Mouse (Mus musculus): Measurements from ENCODE around the gene Bex6. TPM values are rescaled to one million over a fixed set of nuclear protein-coding genes. Genes with fewer than 3 reads are reported as not detected.

Gene Bex6
- polyA plus RNA-seq (2014; fragmentation: Nextera tagmentation; extraction: Ambion mirVana), result 0.35 TPM in 1 of 2 replicates, not detected in the other

GRCm38 (mm10) chr16:32179333-32179901, at the start of gene Bex6:
Bex6 (plus strand) TSS chr16:32179823.
- Histone ChIP-seq H3K27me3 (ENCODE audit: control insufficient read depth, insufficient read depth, low read length) (no peaks in the 10 kb centered on the region), H3K9me3 (ENCODE audit: control insufficient read depth, low read depth, low read length) (no peaks in the 10 kb centered on the region), H3K4me1 (ENCODE audit: control insufficient read depth, insufficient read depth, low read length) (no peaks in the 10 kb centered on the region), H3K4me3 (ENCODE audit: low read depth, low read length) (no peak within 1 kb of the TSS), H3K4me2 (replicated peaks; ENCODE audit: low read depth, low read length) (no peak within 1 kb of the TSS), H3K9ac (replicated peaks; ENCODE audit: low read depth, low read length) (no peak within 1 kb of the TSS), H3K36me3 (ENCODE audit: control insufficient read depth, insufficient read depth, low read length) (no peaks in the 10 kb centered on the region), H3K27ac (ENCODE audit: low read length) (no peak within 1 kb of the TSS)
- WGBS, result 87% methylated on average over 6 of the region's 6 CpGs
- ATAC-seq (ENCODE audit: insufficient number of reproducible peaks, insufficient read depth, low FRiP score, low read depth), result no peak

- peak; percentile 56; the same call in 1 of the 2 replicates for ATAC-seq (ENCODE audit: insufficient number of reproducible peaks, insufficient read depth, low FRiP score, low read depth)
- Histone ChIP-seq H3K4me2 (replicated peaks; ENCODE audit: low read depth, low read length) (peak overlapping the region; percentile 29; the same call in 1 of the 2 replicates), H3K36me3 (ENCODE audit: control insufficient read depth, insufficient read depth, low read length) (no peaks in the 10 kb centered on the region), H3K27me3 (ENCODE audit: control insufficient read depth, insufficient read depth, low read length) (no peaks in the 10 kb centered on the region), H3K4me1 (ENCODE audit: control insufficient read depth, insufficient read depth, low read length) (no peaks in the 10 kb centered on the region), H3K27ac (ENCODE audit: low read length) (no peak overlapping the region), H3K9me3 (ENCODE audit: control insufficient read depth, low read depth, low read length) (no peaks in the 10 kb centered on the region), H3K9ac (replicated peaks; ENCODE audit: low read depth, low read length) (no peak overlapping the region), H3K4me3 (ENCODE audit: low read depth, low read length) (no peak overlapping the region)
- 61% methylated on average over 16 of the region's 16 CpGs for WGBS
Observed at GRCm38 (mm10) chr16:32130190-32130826, 49.3 kb upstream of the Bex6 start.

GRCm38 (mm10) chr16:32133148-32133547, 46.5 kb upstream of the Bex6 start:
- no peaks in the 10 kb centered on the region for H3K36me3 ChIP-seq (ENCODE audit: control insufficient read depth, insufficient read depth, low read length)
- 76% methylated on average over 3 of the region's 3 CpGs for WGBS
- no peak overlapping the region for H3K9ac ChIP-seq (replicated peaks; ENCODE audit: low read depth, low read length)
- H3K27me3 ChIP-seq (ENCODE audit: control insufficient read depth, insufficient read depth, low read length), result no peaks in the 10 kb centered on the region
- no peak overlapping the region for H3K4me3 ChIP-seq (ENCODE audit: low read depth, low read length)
- H3K27ac ChIP-seq (ENCODE audit: low read length), result no peak overlapping the region
- no peak for ATAC-seq (ENCODE audit: insufficient number of reproducible peaks, insufficient read depth, low FRiP score, low read depth)
- no peak overlapping the region for H3K4me2 ChIP-seq (replicated peaks; ENCODE audit: low read depth, low read length)
- no peaks in the 10 kb centered on the region for H3K4me1 ChIP-seq (ENCODE audit: control insufficient read depth, insufficient read depth, low read length)
- H3K9me3 ChIP-seq (ENCODE audit: control insufficient read depth, low read depth, low read length), result no peaks in the 10 kb centered on the region

- Histone ChIP-seq H3K9me3 (ENCODE audit: control insufficient read depth, low read depth, low read length) (no peaks in the 10 kb centered on the region), H3K4me3 (ENCODE audit: low read depth, low read length) (no peak overlapping the region), H3K9ac (replicated peaks; ENCODE audit: low read depth, low read length) (no peak overlapping the region), H3K27ac (ENCODE audit: low read length) (no peak overlapping the region), H3K4me1 (ENCODE audit: control insufficient read depth, insufficient read depth, low read length) (no peaks in the 10 kb centered on the region), H3K27me3 (ENCODE audit: control insufficient read depth, insufficient read depth, low read length) (no peaks in the 10 kb centered on the region), H3K4me2 (replicated peaks; ENCODE audit: low read depth, low read length) (no peak overlapping the region), H3K36me3 (ENCODE audit: control insufficient read depth, insufficient read depth, low read length) (no peaks in the 10 kb centered on the region)
- no peak for ATAC-seq (ENCODE audit: insufficient number of reproducible peaks, insufficient read depth, low FRiP score, low read depth)
- WGBS, result 85% methylated on average over 7 of the region's 7 CpGs
Observed at GRCm38 (mm10) chr16:32135842-32136357, 43.7 kb upstream of the Bex6 start.

- 70% methylated on average over 1 of the region's 1 CpGs for WGBS
- no peak for ATAC-seq (ENCODE audit: insufficient number of reproducible peaks, insufficient read depth, low FRiP score, low read depth)
- H3K36me3 ChIP-seq (ENCODE audit: control insufficient read depth, insufficient read depth, low read length), result no peaks in the 10 kb centered on the region
- no peaks in the 10 kb centered on the region for H3K4me1 ChIP-seq (ENCODE audit: control insufficient read depth, insufficient read depth, low read length)
- H3K27me3 ChIP-seq (ENCODE audit: control insufficient read depth, insufficient read depth, low read length), result no peaks in the 10 kb centered on the region
- H3K9ac ChIP-seq (replicated peaks; ENCODE audit: low read depth, low read length), result no peak overlapping the region
- H3K9me3 ChIP-seq (ENCODE audit: control insufficient read depth, low read depth, low read length), result peaks cover 9% of the 10 kb centered on the region; the same call in 1 of the 2 replicates
- H3K27ac ChIP-seq (ENCODE audit: low read length), result no peak overlapping the region
- no peak overlapping the region for H3K4me3 ChIP-seq (ENCODE audit: low read depth, low read length)
- H3K4me2 ChIP-seq (replicated peaks; ENCODE audit: low read depth, low read length), result no peak overlapping the region
Observed at GRCm38 (mm10) chr16:32138954-32139353, 40.7 kb upstream of the Bex6 start.

GRCm38 (mm10) chr16:32143766-32144165, 35.9 kb upstream of the Bex6 start:
- Histone ChIP-seq H3K4me1 (ENCODE audit: control insufficient read depth, insufficient read depth, low read length) (no peaks in the 10 kb centered on the region), H3K36me3 (ENCODE audit: control insufficient read depth, insufficient read depth, low read length) (no peaks in the 10 kb centered on the region), H3K27me3 (ENCODE audit: control insufficient read depth, insufficient read depth, low read length) (no peaks in the 10 kb centered on the region), H3K9me3 (ENCODE audit: control insufficient read depth, low read depth, low read length) (peaks cover 9% of the 10 kb centered on the region; the same call in 1 of the 2 replicates), H3K4me3 (ENCODE audit: low read depth, low read length) (no peak overlapping the region), H3K4me2 (replicated peaks; ENCODE audit: low read depth, low read length) (no peak overlapping the region), H3K27ac (ENCODE audit: low read length) (no peak overlapping the region), H3K9ac (replicated peaks; ENCODE audit: low read depth, low read length) (no peak overlapping the region)
- 94% methylated on average over 15 of the region's 15 CpGs for WGBS
- ATAC-seq (ENCODE audit: insufficient number of reproducible peaks, insufficient read depth, low FRiP score, low read depth), result no peak

GRCm38 (mm10) chr16:32144592-32144991, 35.0 kb upstream of the Bex6 start:
- WGBS, result 92% methylated on average over 17 of the region's 17 CpGs
- Histone ChIP-seq H3K9ac (replicated peaks; ENCODE audit: low read depth, low read length) (no peak overlapping the region), H3K4me1 (ENCODE audit: control insufficient read depth, insufficient read depth, low read length) (no peaks in the 10 kb centered on the region), H3K27ac (ENCODE audit: low read length) (no peak overlapping the region), H3K4me2 (replicated peaks; ENCODE audit: low read depth, low read length) (no peak overlapping the region), H3K9me3 (ENCODE audit: control insufficient read depth, low read depth, low read length) (peaks cover 9% of the 10 kb centered on the region; the same call in 1 of the 2 replicates), H3K27me3 (ENCODE audit: control insufficient read depth, insufficient read depth, low read length) (no peaks in the 10 kb centered on the region), H3K4me3 (ENCODE audit: low read depth, low read length) (no peak overlapping the region), H3K36me3 (ENCODE audit: control insufficient read depth, insufficient read depth, low read length) (no peaks in the 10 kb centered on the region)
- no peak for ATAC-seq (ENCODE audit: insufficient number of reproducible peaks, insufficient read depth, low FRiP score, low read depth)

- no peak overlapping the region for H3K9ac ChIP-seq (replicated peaks; ENCODE audit: low read depth, low read length)
- no peaks in the 10 kb centered on the region for H3K36me3 ChIP-seq (ENCODE audit: control insufficient read depth, insufficient read depth, low read length)
- no peaks in the 10 kb centered on the region for H3K4me1 ChIP-seq (ENCODE audit: control insufficient read depth, insufficient read depth, low read length)
- ATAC-seq (ENCODE audit: insufficient number of reproducible peaks, insufficient read depth, low FRiP score, low read depth), result no peak; the same call in 1 of the 2 replicates
- H3K27ac ChIP-seq (ENCODE audit: low read length), result no peak overlapping the region
- peaks cover 9% of the 10 kb centered on the region; the same call in 1 of the 2 replicates for H3K9me3 ChIP-seq (ENCODE audit: control insufficient read depth, low read depth, low read length)
- H3K4me2 ChIP-seq (replicated peaks; ENCODE audit: low read depth, low read length), result no peak overlapping the region
- H3K4me3 ChIP-seq (ENCODE audit: low read depth, low read length), result no peak overlapping the region
- no peaks in the 10 kb centered on the region for H3K27me3 ChIP-seq (ENCODE audit: control insufficient read depth, insufficient read depth, low read length)
- WGBS, result 69% methylated on average over 11 of the region's 13 CpGs
Observed at GRCm38 (mm10) chr16:32147589-32148207, 31.9 kb upstream of the Bex6 start.

Data from stomach, embryonic 14.5 days (tissue).